Mouse (Mus musculus): ENCODE measurements at regions not wholly inside any gene's neighbourhood (a gene's known extent, or its start where the extent isn't known, plus 50 kb on each side); places are given as distances from the start of the nearest gene placed in this dataset.

DNA sequence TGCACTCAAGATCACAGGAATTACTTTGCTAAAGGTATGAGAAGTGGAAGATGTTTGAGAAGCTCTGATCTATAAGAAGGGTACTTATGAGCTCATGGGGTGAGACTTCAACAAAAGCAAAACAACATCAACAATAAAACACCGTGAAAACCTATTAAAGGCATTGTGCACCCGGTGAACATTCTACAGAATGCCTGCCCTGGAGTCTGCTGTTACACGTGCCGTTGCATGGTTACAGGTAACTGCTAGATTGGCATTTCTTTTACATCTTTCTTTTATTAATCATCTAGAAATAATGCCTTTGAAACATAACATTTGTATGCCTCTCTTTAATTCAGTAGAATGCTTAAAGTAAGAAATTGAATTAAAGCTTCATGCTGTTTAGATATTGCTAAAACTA lies 661.0 kb downstream of the Pcdh18 start:
- no peak overlapping the region for H3K4me3 ChIP-seq (ENCODE audit: insufficient read depth in 1 of 2, low read depth in 2 of 2, low read length in 2 of 2)
- no peak for TF ChIP-seq EP300 (IDR thresholded peaks at IDR 0.05; ENCODE audit: low read depth)
- no peak for TF ChIP-seq CTCF (IDR thresholded peaks at IDR 0.05; ENCODE audit: low read depth)
- H3K4me1 ChIP-seq (replicated peaks; ENCODE audit: control insufficient read depth in 2 of 2, insufficient read depth in 2 of 2, low read length in 1 of 2) = no peaks in the 10 kb centered on the region
- WGBS (ENCODE audit: insufficient replicate concordance) = 70% methylated on average over 4 of the region's 4 CpGs
- H3K9me3 ChIP-seq (ENCODE audit: control insufficient read depth, low read length) = no peaks in the 10 kb centered on the region
- no peak for ATAC-seq (ENCODE audit: insufficient read depth)
- no peaks in the 10 kb centered on the region for H3K36me3 ChIP-seq (replicated peaks; ENCODE audit: control insufficient read depth, insufficient read depth, low read depth)
- DNase-seq (ENCODE audit: low read depth in 3 of 3, low spot score in 3 of 3) = no peak
- no peak overlapping the region for H3K4me2 ChIP-seq (ENCODE audit: low read depth)
- H3K27me3 ChIP-seq (ENCODE audit: control insufficient read depth, insufficient read depth, low read length) = no peaks in the 10 kb centered on the region
- H3K9ac ChIP-seq (replicated peaks) = no peak overlapping the region
- no peak overlapping the region for H3K27ac ChIP-seq

DNA sequence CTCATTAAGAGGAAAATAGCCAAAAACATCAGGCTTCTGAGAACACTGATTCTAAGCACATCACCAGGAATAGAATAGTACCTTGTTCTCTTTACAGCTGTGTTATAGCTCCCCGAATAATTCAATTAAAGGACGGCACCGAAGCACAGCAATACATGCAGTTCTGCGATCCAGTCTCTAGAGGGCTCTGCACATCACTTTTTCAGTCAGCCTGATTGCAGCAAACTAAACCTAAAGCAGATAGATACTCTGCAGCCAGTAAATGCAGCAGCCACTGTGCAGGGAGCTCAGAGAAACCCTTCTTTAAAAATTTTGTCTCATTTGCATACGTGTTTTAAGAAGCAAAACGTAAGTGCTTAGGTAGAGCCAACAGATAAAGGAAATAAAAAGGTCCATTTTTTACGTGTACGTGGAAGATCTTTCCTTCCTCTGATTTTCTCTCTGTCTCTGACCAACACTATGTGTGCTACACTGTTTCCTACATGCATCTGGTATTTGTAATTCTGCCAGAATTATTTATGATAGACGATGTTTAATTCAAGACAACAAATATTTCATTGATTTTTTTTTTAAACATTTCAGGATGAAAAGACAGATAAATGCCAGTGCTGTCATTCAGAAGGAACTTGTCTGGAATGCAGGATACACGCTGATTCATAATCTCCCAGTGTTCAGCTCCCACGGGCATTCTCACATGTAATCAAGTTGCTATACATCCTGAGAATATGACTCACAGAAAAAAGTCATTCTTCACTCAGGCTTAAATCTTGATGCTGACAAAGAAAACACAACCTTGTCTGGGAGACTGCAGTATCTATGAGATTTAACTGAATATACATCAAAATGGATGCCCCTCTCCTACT lies 663.1 kb downstream of the Pcdh18 start:
- H3K9me3 ChIP-seq (ENCODE audit: control insufficient read depth, low read length) = no peaks in the 10 kb centered on the region
- ATAC-seq (ENCODE audit: insufficient read depth) = no peak
- no peak overlapping the region for H3K9ac ChIP-seq (replicated peaks)
- H3K36me3 ChIP-seq (replicated peaks; ENCODE audit: control insufficient read depth, insufficient read depth, low read depth) = no peaks in the 10 kb centered on the region
- no peak for DNase-seq (ENCODE audit: low read depth in 3 of 3, low spot score in 3 of 3)
- H3K4me2 ChIP-seq (ENCODE audit: low read depth) = no peak overlapping the region
- WGBS (ENCODE audit: insufficient replicate concordance) = 32% methylated on average over 11 of the region's 11 CpGs
- H3K4me3 ChIP-seq (ENCODE audit: insufficient read depth in 1 of 2, low read depth in 2 of 2, low read length in 2 of 2) = no peak overlapping the region
- H3K27ac ChIP-seq = no peak overlapping the region
- TF ChIP-seq EP300 (IDR thresholded peaks at IDR 0.05; ENCODE audit: low read depth) (no peak), CTCF (IDR thresholded peaks at IDR 0.05; ENCODE audit: low read depth) (peak; percentile 47)
- no peaks in the 10 kb centered on the region for H3K27me3 ChIP-seq (ENCODE audit: control insufficient read depth, insufficient read depth, low read length)
- H3K4me1 ChIP-seq (replicated peaks; ENCODE audit: control insufficient read depth in 2 of 2, insufficient read depth in 2 of 2, low read length in 1 of 2) = no peaks in the 10 kb centered on the region

DNA sequence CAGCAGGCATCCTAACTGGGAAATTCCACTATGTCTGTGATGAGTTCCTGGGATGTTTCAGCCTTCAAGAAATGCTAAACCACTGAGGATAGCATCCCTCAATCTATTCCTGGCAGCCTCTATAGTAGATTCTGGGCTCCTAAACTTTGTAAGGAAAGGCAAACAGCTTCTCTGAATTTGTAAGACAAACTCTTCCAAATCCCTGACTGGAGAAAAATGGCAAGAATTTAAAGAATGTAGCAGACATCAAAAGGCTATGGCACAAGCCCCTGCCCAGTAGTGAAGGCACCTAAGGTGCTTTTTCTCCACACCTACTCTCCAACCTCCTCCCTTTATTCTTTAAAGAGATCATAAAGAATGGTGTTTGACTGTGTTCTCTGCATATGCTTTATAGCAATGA lies 688.3 kb downstream of the Pcdh18 start:
- Histone ChIP-seq H3K27me3 (ENCODE audit: control insufficient read depth, insufficient read depth, low read length) (no peaks in the 10 kb centered on the region), H3K27ac (no peak overlapping the region), H3K4me3 (ENCODE audit: insufficient read depth in 1 of 2, low read depth in 2 of 2, low read length in 2 of 2) (no peak overlapping the region), H3K9me3 (ENCODE audit: control insufficient read depth, low read length) (no peaks in the 10 kb centered on the region), H3K4me1 (replicated peaks; ENCODE audit: control insufficient read depth in 2 of 2, insufficient read depth in 2 of 2, low read length in 1 of 2) (no peaks in the 10 kb centered on the region), H3K4me2 (ENCODE audit: low read depth) (no peak overlapping the region), H3K9ac (replicated peaks) (no peak overlapping the region), H3K36me3 (replicated peaks; ENCODE audit: control insufficient read depth, insufficient read depth, low read depth) (no peaks in the 10 kb centered on the region)
- ATAC-seq (ENCODE audit: insufficient read depth) = no peak
- DNase-seq (ENCODE audit: low read depth in 3 of 3, low spot score in 3 of 3) = no peak
- TF ChIP-seq EP300 (IDR thresholded peaks at IDR 0.05; ENCODE audit: low read depth) (no peak), CTCF (IDR thresholded peaks at IDR 0.05; ENCODE audit: low read depth) (no peak)

DNA sequence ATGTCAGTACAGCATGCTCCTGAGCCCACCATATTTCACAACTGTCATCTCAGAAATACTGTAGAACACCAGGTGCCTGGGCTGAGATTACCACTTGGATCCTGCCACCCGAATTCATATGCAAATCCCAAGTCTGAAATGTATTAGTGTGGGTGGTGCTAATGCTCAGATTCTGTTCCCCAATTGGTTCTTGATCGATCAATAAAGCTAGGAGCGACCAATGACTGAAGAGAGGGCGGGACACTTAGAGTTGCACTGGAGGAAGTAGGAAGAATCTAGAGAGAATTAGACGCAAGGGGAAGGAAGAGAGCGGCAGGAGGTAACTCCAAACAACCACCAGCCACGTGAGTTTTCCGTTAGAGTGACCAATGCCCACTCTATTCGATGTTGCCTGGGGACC lies 695.0 kb downstream of the Pcdh18 start:
- WGBS (ENCODE audit: insufficient replicate concordance) = 51% methylated on average over 9 of the region's 9 CpGs
- H3K9ac ChIP-seq (replicated peaks) = no peak overlapping the region
- no peak for ATAC-seq (ENCODE audit: insufficient read depth)

DNA sequence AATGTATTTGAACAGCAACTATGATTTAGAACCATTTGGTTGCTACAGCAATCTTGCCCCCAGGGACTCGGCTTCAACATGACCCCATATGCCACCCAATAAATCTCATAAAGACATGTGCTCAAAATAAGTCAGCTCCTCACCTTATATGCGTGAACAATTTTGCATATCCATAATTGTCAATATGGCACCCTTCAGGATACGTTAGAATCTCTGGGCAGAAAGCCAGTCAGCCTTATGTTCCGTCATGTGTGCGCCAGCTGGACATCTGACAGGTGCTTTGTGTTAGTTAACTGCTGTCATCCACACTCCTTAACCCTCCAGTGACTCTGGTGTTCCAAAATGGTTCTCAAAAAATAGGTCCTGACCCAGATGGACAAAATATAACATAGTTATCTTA lies 724.1 kb downstream of the Pcdh18 start:
- H3K9me3 ChIP-seq (ENCODE audit: control insufficient read depth, low read length) = no peaks in the 10 kb centered on the region
- 57% methylated on average over 5 of the region's 5 CpGs for WGBS (ENCODE audit: insufficient replicate concordance)
- TF ChIP-seq CTCF (IDR thresholded peaks at IDR 0.05; ENCODE audit: low read depth) (no peak), EP300 (IDR thresholded peaks at IDR 0.05; ENCODE audit: low read depth) (no peak)
- DNase-seq (ENCODE audit: low read depth in 3 of 3, low spot score in 3 of 3) (no peak), ATAC-seq (ENCODE audit: insufficient read depth) (no peak)
- no peak overlapping the region for H3K4me3 ChIP-seq (ENCODE audit: insufficient read depth in 1 of 2, low read depth in 2 of 2, low read length in 2 of 2)
- no peaks in the 10 kb centered on the region for H3K36me3 ChIP-seq (replicated peaks; ENCODE audit: control insufficient read depth, insufficient read depth, low read depth)
- no peak overlapping the region for H3K4me2 ChIP-seq (ENCODE audit: low read depth)
- no peaks in the 10 kb centered on the region for H3K27me3 ChIP-seq (ENCODE audit: control insufficient read depth, insufficient read depth, low read length)
- H3K27ac ChIP-seq = no peak overlapping the region
- no peak overlapping the region for H3K9ac ChIP-seq (replicated peaks)
- H3K4me1 ChIP-seq (replicated peaks; ENCODE audit: control insufficient read depth in 2 of 2, insufficient read depth in 2 of 2, low read length in 1 of 2) = no peaks in the 10 kb centered on the region

More for the DNA sequence above, 695.0 kb downstream of the Pcdh18 start:
- H3K4me2 ChIP-seq (ENCODE audit: low read depth) = no peak overlapping the region
- no peak overlapping the region for H3K4me3 ChIP-seq (ENCODE audit: insufficient read depth in 1 of 2, low read depth in 2 of 2, low read length in 2 of 2)
- DNase-seq (ENCODE audit: low read depth in 3 of 3, low spot score in 3 of 3) = no peak
- TF ChIP-seq EP300 (IDR thresholded peaks at IDR 0.05; ENCODE audit: low read depth) (no peak), CTCF (IDR thresholded peaks at IDR 0.05; ENCODE audit: low read depth) (no peak)
- no peaks in the 10 kb centered on the region for H3K36me3 ChIP-seq (replicated peaks; ENCODE audit: control insufficient read depth, insufficient read depth, low read depth)
- H3K27ac ChIP-seq = no peak overlapping the region
- H3K9me3 ChIP-seq (ENCODE audit: control insufficient read depth, low read length) = no peaks in the 10 kb centered on the region
- no peaks in the 10 kb centered on the region for H3K27me3 ChIP-seq (ENCODE audit: control insufficient read depth, insufficient read depth, low read length)
- H3K4me1 ChIP-seq (replicated peaks; ENCODE audit: control insufficient read depth in 2 of 2, insufficient read depth in 2 of 2, low read length in 1 of 2) = no peaks in the 10 kb centered on the region
